Mouse (Mus musculus): Measurements from ENCODE around the gene Prss36. TPM values are rescaled to one million over a fixed set of nuclear protein-coding genes. Genes with fewer than 3 reads are reported as not detected.
A peak's percentile ranks its signal among the peaks of the same experiment; 100 is the strongest.

Prss36 gene
- polyA plus RNA-seq, 1 experiment from 2014 or later: 10.4 TPM

- Histone ChIP-seq H3K9ac (no peak overlapping the region), H3K4me1 (peaks cover 24% of the 10 kb centered on the region), H3K4me3 (no peak overlapping the region), H3K4me2 (replicated peaks) (no peak overlapping the region), H3K27me3 (peaks cover 35% of the 10 kb centered on the region), H3K36me3 (peaks cover 10% of the 10 kb centered on the region), H3K9me3 (replicated peaks) (no peaks in the 10 kb centered on the region), H3K27ac (no peak overlapping the region)
- WGBS: 77% methylated on average over 5 of the region's 5 CpGs
- no peak for ATAC-seq (ENCODE audit: low FRiP score)
Measured at GRCm38 (mm10) chr7:127930636-127931035, 15.9 kb downstream of the Prss36 start.

GRCm38 (mm10) chr7:127929923-127930322 lies 16.6 kb downstream of the Prss36 start, which contains the start of gene Prss8:
Gene Prss8 (minus strand): TSS chr7:127930104.
- H3K4me1 ChIP-seq: peaks cover 23% of the 10 kb centered on the region
- peaks cover 17% of the 10 kb centered on the region for H3K36me3 ChIP-seq
- no peak within 1 kb of the TSS for H3K27ac ChIP-seq
- H3K9me3 ChIP-seq (replicated peaks): no peaks in the 10 kb centered on the region
- H3K27me3 ChIP-seq: peaks cover 35% of the 10 kb centered on the region
- WGBS: 19% methylated on average over 6 of the region's 6 CpGs
- H3K9ac ChIP-seq: 0 out of 2 replicates have a peak within 1 kb of the TSS, but pooled peaks have one; percentile 8
- H3K4me3 ChIP-seq: peak within 1 kb of the TSS; percentile 23
- peak within 1 kb of the TSS; percentile 27 for H3K4me2 ChIP-seq (replicated peaks)
- ATAC-seq (ENCODE audit: low FRiP score): no peak

GRCm38 (mm10) chr7:127928596-127928995 lies 17.9 kb downstream of the Prss36 start:
- Histone ChIP-seq H3K9me3 (replicated peaks) (no peaks in the 10 kb centered on the region), H3K4me1 (0 out of 2 replicates have a peak, but pooled peaks cover 13% of the 10 kb centered on the region), H3K27me3 (peaks cover 35% of the 10 kb centered on the region), H3K27ac (no peak overlapping the region), H3K9ac (no peak overlapping the region), H3K4me2 (replicated peaks) (no peak overlapping the region), H3K4me3 (no peak overlapping the region), H3K36me3 (peaks cover 31% of the 10 kb centered on the region)
- WGBS: 47% methylated on average over 5 of the region's 5 CpGs
- no peak for ATAC-seq (ENCODE audit: low FRiP score)

DNA sequence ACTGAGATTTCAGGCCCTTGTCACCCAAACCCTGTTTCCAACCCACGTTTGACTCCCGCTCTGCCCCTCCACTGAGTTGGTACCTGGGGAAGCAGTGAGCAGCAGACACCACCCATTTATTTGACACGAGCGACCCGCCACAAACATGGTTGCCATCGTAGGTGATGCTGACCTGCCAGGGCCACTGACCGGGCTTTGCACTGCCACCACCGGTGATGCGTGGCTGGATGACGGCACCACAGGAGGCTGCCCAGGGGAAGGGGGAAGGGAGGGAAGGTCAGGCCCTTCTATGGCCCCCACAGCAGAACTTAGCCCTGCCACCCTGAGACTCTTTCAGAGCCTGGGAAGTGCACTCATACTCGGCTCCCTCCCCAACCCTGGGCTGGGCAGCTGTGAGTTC lies 18.8 kb downstream of the Prss36 start:
- H3K4me3 ChIP-seq: no peak overlapping the region
- H3K27ac ChIP-seq: no peak overlapping the region
- 0 out of 2 replicates have a peak, but pooled peaks cover 11% of the 10 kb centered on the region for H3K4me1 ChIP-seq
- H3K9ac ChIP-seq: no peak overlapping the region
- peaks cover 35% of the 10 kb centered on the region for H3K36me3 ChIP-seq
- H3K9me3 ChIP-seq (replicated peaks): no peaks in the 10 kb centered on the region
- 85% methylated on average over 11 of the region's 11 CpGs for WGBS
- H3K27me3 ChIP-seq: peaks cover 35% of the 10 kb centered on the region
- no peak overlapping the region for H3K4me2 ChIP-seq (replicated peaks)
- ATAC-seq (ENCODE audit: low FRiP score): no peak

GRCm38 (mm10) chr7:127926846-127927245 lies 19.7 kb downstream of the Prss36 start:
- Histone ChIP-seq H3K27me3 (peaks cover 35% of the 10 kb centered on the region), H3K36me3 (peaks cover 44% of the 10 kb centered on the region), H3K27ac (no peak overlapping the region), H3K4me1 (0 out of 2 replicates have a peak, but pooled peaks cover 8% of the 10 kb centered on the region), H3K4me3 (no peak overlapping the region), H3K9me3 (replicated peaks) (no peaks in the 10 kb centered on the region), H3K4me2 (replicated peaks) (no peak overlapping the region), H3K9ac (no peak overlapping the region)
- WGBS: 86% methylated on average over 11 of the region's 11 CpGs
- ATAC-seq (ENCODE audit: low FRiP score): no peak

DNA sequence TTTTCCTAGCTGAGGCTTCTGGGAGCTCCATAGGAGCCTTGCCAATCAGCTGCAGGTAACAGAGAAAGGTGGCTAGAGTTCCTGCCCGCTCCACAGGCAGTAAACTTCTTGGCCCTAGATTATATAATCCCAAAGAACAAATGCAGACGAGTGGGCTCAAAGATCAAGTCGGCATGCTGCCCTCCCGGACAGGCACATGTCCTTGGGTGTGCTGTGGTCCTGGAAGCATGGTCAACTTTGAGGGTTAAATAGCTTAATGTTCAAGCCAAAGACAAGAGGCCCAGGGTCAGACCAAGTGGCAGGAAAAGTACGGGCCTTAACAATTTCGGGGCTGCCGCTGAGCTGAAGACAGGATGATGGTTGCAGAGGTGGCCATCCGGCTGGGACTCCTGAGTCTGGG lies 20.5 kb downstream of the Prss36 start:
- Histone ChIP-seq H3K4me3 (no peak overlapping the region), H3K4me1 (0 out of 2 replicates have a peak, but pooled peaks cover 4% of the 10 kb centered on the region), H3K36me3 (peaks cover 46% of the 10 kb centered on the region), H3K9me3 (replicated peaks) (no peaks in the 10 kb centered on the region), H3K9ac (no peak overlapping the region), H3K27ac (no peak overlapping the region), H3K4me2 (replicated peaks) (no peak overlapping the region), H3K27me3 (peaks cover 35% of the 10 kb centered on the region)
- no peak for ATAC-seq (ENCODE audit: low FRiP score)
- 89% methylated on average over 8 of the region's 8 CpGs for WGBS

GRCm38 (mm10) chr7:127925252-127925651 lies 21.3 kb downstream of the Prss36 start:
- H3K4me3 ChIP-seq: no peak overlapping the region
- H3K4me2 ChIP-seq (replicated peaks): no peak overlapping the region
- H3K36me3 ChIP-seq: peaks cover 53% of the 10 kb centered on the region
- 0 out of 2 replicates have a peak, but pooled peaks cover 4% of the 10 kb centered on the region for H3K4me1 ChIP-seq
- H3K27ac ChIP-seq: no peak overlapping the region
- no peaks in the 10 kb centered on the region for H3K9me3 ChIP-seq (replicated peaks)
- ATAC-seq (ENCODE audit: low FRiP score): no peak
- no peak overlapping the region for H3K9ac ChIP-seq
- H3K27me3 ChIP-seq: peaks cover 29% of the 10 kb centered on the region
- WGBS: 67% methylated on average over 5 of the region's 5 CpGs

GRCm38 (mm10) chr7:127923714-127924113 lies 22.8 kb downstream of the Prss36 start:
- Histone ChIP-seq H3K27ac (no peak overlapping the region), H3K9ac (no peak overlapping the region), H3K4me3 (no peak overlapping the region), H3K4me2 (replicated peaks) (no peak overlapping the region), H3K9me3 (replicated peaks) (no peaks in the 10 kb centered on the region), H3K36me3 (peaks cover 55% of the 10 kb centered on the region), H3K4me1 (no peaks in the 10 kb centered on the region), H3K27me3 (peaks cover 14% of the 10 kb centered on the region)
- no peak for ATAC-seq (ENCODE audit: low FRiP score)
- 93% methylated on average over 5 of the region's 5 CpGs for WGBS

- Histone ChIP-seq H3K9me3 (replicated peaks) (no peaks in the 10 kb centered on the region), H3K27ac (no peak overlapping the region), H3K4me3 (no peak overlapping the region), H3K9ac (no peak overlapping the region), H3K36me3 (peaks cover 60% of the 10 kb centered on the region), H3K4me2 (replicated peaks) (no peak overlapping the region), H3K27me3 (peaks cover 3% of the 10 kb centered on the region; the same call in 1 of the 2 replicates), H3K4me1 (no peaks in the 10 kb centered on the region)
- 82% methylated on average over 6 of the region's 6 CpGs for WGBS
- ATAC-seq (ENCODE audit: low FRiP score): no peak
Measured at GRCm38 (mm10) chr7:127922451-127923275, 23.9 kb downstream of the Prss36 start.

DNA sequence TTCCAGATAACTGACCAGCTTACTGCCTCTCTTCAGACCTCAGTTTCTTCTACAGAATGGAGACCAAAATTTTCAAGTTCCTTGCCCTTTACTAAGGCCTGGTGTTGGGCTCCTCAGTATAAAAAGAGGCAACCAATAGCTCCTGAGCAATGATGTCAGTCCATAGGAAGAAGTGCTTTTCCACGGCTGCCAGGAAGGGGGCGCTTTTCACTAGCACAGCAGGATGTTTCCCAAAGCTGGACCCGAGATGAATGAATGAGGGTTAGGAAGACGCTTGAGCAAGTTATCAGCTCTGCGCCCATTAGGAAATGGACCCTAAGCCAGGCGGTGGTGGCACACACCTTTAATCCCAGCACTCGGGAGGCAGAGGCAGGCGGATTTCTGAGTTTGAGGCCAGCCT lies 25.0 kb downstream of the Prss36 start:
- Histone ChIP-seq H3K36me3 (peaks cover 67% of the 10 kb centered on the region), H3K27ac (no peak overlapping the region), H3K4me2 (replicated peaks) (no peak overlapping the region), H3K4me1 (no peaks in the 10 kb centered on the region), H3K9me3 (replicated peaks) (no peaks in the 10 kb centered on the region), H3K9ac (no peak overlapping the region), H3K4me3 (no peak overlapping the region), H3K27me3 (no peaks in the 10 kb centered on the region)
- 72% methylated on average over 8 of the region's 8 CpGs for WGBS
- ATAC-seq (ENCODE audit: low FRiP score): no peak

GRCm38 (mm10) chr7:127919290-127919689 lies 27.2 kb downstream of the Prss36 start:
- ATAC-seq (ENCODE audit: low FRiP score): no peak
- H3K27me3 ChIP-seq: no peaks in the 10 kb centered on the region
- peaks cover 58% of the 10 kb centered on the region for H3K36me3 ChIP-seq
- H3K4me1 ChIP-seq: no peaks in the 10 kb centered on the region
- H3K9ac ChIP-seq: no peak overlapping the region
- H3K4me3 ChIP-seq: no peak overlapping the region
- no peak overlapping the region for H3K27ac ChIP-seq
- no peaks in the 10 kb centered on the region for H3K9me3 ChIP-seq (replicated peaks)
- no peak overlapping the region for H3K4me2 ChIP-seq (replicated peaks)
- WGBS: 82% methylated on average over 7 of the region's 7 CpGs

DNA sequence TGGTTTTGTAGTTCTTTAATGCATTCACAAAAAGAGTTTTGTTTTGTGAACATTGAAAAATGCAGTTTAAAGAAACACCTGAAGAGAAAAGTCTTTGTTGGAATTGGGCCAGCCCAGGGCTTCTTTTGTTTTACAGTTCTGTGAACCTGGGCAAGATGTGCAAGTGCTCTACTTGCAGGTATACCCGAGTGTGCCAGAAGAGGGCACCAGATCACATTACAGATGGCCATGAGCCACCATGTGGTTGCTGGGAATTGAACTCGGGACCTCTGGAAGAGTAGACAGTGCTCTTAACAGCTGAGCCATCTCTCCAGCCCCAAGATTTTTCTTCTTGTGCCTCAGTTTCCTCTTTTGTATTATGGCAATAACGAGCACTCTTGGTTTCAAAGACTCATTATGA lies 28.3 kb downstream of the Prss36 start:
- Histone ChIP-seq H3K27ac (no peak overlapping the region), H3K9me3 (replicated peaks) (no peaks in the 10 kb centered on the region), H3K36me3 (peaks cover 50% of the 10 kb centered on the region), H3K9ac (no peak overlapping the region), H3K27me3 (no peaks in the 10 kb centered on the region), H3K4me3 (no peak overlapping the region), H3K4me2 (replicated peaks) (no peak overlapping the region), H3K4me1 (peaks cover 1% of the 10 kb centered on the region)
- WGBS: 57% methylated on average over 3 of the region's 3 CpGs
- no peak for ATAC-seq (ENCODE audit: low FRiP score)

GRCm38 (mm10) chr7:127915293-127915692 lies 31.2 kb downstream of the Prss36 start:
- WGBS: 95% methylated on average over 12 of the region's 12 CpGs
- ATAC-seq (ENCODE audit: low FRiP score): no peak
- Histone ChIP-seq H3K9me3 (replicated peaks) (no peaks in the 10 kb centered on the region), H3K27me3 (no peaks in the 10 kb centered on the region), H3K4me3 (no peak overlapping the region), H3K4me1 (peaks cover 9% of the 10 kb centered on the region), H3K4me2 (replicated peaks) (no peak overlapping the region), H3K9ac (no peak overlapping the region), H3K27ac (no peak overlapping the region), H3K36me3 (peaks cover 29% of the 10 kb centered on the region)

Measured in hindbrain, embryonic 12.5 days (tissue).